Mouse (Mus musculus) intestine, postnatal 0 days (tissue): ENCODE measurements around the gene Tbx20. TPM values are rescaled to one million over a fixed set of nuclear protein-coding genes. Genes with fewer than 3 reads are reported as not detected.
A peak's percentile ranks its signal among the peaks of the same experiment; 100 is the strongest.

Experiments used
- ATAC-seq: fragments of 200-750 bp; cut with Nextera tagmentation; 2 replicates; pipeline ENCODE4 v1.8.0; 2017; ENCODE audit warnings: mild to moderate bottlenecking, moderate TSS enrichment, moderate library complexity
- H3K27ac ChIP-seq: fragments of 300-500 bp; sonication (generic); 2 replicates; pipeline ENCODE4 v1.5.1; 2014; ENCODE audit warnings: mild to moderate bottlenecking, low read depth, low read length, moderate library complexity
- H3K27me3 ChIP-seq: fragments of 300-500 bp; sonication (generic); replicated peaks from 2 replicates; pipeline ENCODE4 v1.6.1; 2014; ENCODE audit warnings: low read length, mixed read lengths; ENCODE audit not compliant: control insufficient read depth, insufficient read depth
- H3K36me3 ChIP-seq: fragments of 300-500 bp; sonication (generic); 2 replicates; pipeline ENCODE4 v1.6.1; 2014; ENCODE audit warnings: mild to moderate bottlenecking, moderate library complexity; ENCODE audit not compliant: control insufficient read depth, insufficient read depth
- H3K4me1 ChIP-seq: fragments of 300-500 bp; sonication (generic); replicated peaks from 2 replicates; pipeline ENCODE4 v1.6.1; 2014; ENCODE audit warnings: antibody characterized with exemption, low read length, mixed read lengths; ENCODE audit not compliant: control insufficient read depth, insufficient read depth
- H3K4me2 ChIP-seq: fragments of 300-500 bp; sonication (generic); replicated peaks from 2 replicates; pipeline ENCODE4 v1.6.1; 2014; ENCODE audit warnings: low read depth, mild to moderate bottlenecking, moderate library complexity
- H3K4me3 ChIP-seq: fragments of 300-500 bp; sonication (generic); 2 replicates; pipeline ENCODE4 v1.5.1; 2014; ENCODE audit warnings: low read depth, low read length
- H3K9ac ChIP-seq: fragments of 300-500 bp; sonication (generic); 2 replicates; pipeline ENCODE4 v1.6.1; 2014; ENCODE audit warnings: mild to moderate bottlenecking, low read depth, low read length
- H3K9me3 ChIP-seq: fragments of 300-500 bp; sonication (generic); 2 replicates; pipeline ENCODE4 v1.6.1; 2016; ENCODE audit warnings: mixed run types; ENCODE audit not compliant: control insufficient read depth
- CTCF ChIP-seq: sonication (generic); IDR thresholded peaks from 2 replicates; pipeline ENCODE4 v1.5.1; 2016; ENCODE audit warnings: low read depth, mild to moderate bottlenecking, control low read depth, antibody characterized with exemption, moderate library complexity
- WGBS: fragments of 180-500 bp; shearing (Covaris S2); extraction: QIAGEN DNeasy Blood & Tissue Kit; methylation state at CpG from one replicate; pipeline ENCODE4 v1.1.7; 2014; 5-methylcytosine and 5-hydroxymethylcytosine counted together
- polyA plus RNA-seq: library from polyadenylated mRNA; unstranded; fragments of >200 nt; fragmentation: Nextera tagmentation; extraction: Ambion mirVana; gene quantifications from 2 replicates; pipeline ENCODE4 v1.2.1, GENCODE M21; 2015

Gene Tbx20
- polyA plus RNA-seq: not detected in 2 replicates

DNA sequence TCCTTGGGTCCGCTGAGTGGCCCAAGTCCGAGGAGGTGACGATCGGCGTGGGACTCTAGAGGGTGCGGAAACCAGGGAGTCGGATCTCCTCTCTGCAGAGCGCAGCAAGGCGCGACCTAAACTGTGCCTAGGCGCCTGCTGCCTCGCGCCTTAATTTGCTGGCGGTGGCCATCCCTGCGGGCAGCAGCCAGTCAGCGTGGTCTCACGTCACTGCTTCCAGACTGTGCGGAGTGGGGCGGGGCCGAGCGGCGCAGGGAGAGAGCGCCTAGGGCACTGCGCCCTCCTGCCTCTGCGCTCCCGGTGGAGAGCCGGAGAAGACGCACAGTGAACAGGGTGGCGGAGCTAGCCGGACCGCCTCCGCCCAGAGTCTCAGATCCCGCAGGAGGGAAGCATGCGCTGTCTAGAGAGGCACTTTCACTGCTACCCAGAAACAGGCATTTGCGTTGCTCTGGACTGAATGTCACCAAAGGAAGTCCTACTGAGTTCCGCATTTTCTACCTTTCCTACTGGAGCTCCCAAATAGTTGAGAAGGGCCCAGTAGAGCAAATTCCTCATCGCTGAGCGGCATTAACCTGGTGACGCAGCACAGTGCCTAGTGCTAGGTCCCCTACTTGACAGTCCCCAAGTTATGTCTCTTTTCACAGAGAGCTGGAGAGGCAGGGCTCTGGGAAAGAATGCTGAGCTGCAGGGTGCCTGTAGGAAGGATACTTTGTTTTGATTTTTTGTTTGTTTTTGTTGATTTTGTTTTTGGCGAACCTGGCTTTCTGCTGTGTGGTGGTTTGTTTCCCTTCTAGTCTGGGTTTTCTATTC, at the start of gene Tbx20:
Tbx20 (minus strand) TSS at position 144 of the 810 bp plus-strand sequence.
- H3K9ac ChIP-seq: no peak within 1 kb of the TSS
- WGBS: under 1% methylated on average over 40 of the region's 40 CpGs

DNA sequence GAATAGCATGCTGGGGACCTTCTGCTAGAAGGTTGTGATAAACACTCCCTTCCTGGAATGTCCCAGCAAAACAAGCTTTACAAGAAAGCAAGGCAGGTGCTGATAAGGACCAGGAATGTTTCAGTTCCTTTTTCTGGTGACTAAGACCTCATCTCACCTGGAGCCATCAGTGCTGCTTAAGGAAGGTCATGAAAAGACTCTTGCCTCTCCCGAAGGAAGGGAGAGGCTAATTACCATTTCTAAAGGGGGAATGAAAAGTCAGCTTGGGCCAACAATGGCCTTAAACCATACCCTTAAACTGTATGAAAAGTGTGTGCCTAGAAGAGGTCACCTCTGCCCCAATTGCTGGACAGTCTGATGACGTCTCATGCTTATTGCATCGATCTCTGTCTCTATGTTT, 44.4 kb upstream of the Tbx20 start:
- no peak overlapping the region for H3K4me2 ChIP-seq
- H3K27ac ChIP-seq: no peak overlapping the region
- no peak overlapping the region for H3K9ac ChIP-seq
- TF ChIP-seq CTCF: no peak
- 73% methylated on average over 3 of the region's 3 CpGs for WGBS
- no peaks in the 10 kb centered on the region for H3K27me3 ChIP-seq
- no peak for ATAC-seq
- no peak overlapping the region for H3K4me3 ChIP-seq
- H3K36me3 ChIP-seq: no peaks in the 10 kb centered on the region
- no peaks in the 10 kb centered on the region for H3K4me1 ChIP-seq
- no peaks in the 10 kb centered on the region for H3K9me3 ChIP-seq

More for the DNA sequence above, at the start of gene Tbx20:
- Histone ChIP-seq H3K9me3 (no peaks in the 10 kb centered on the region), H3K36me3 (no peaks in the 10 kb centered on the region), H3K27me3 (peaks cover 99% of the 10 kb centered on the region), H3K27ac (no peak within 1 kb of the TSS), H3K4me2 (peak within 1 kb of the TSS; percentile 49), H3K4me3 (peak within 1 kb of the TSS; percentile 27), H3K4me1 (no peaks in the 10 kb centered on the region)
- TF ChIP-seq CTCF: no peak
- ATAC-seq: peak; percentile 48; the same call in 1 of the 2 replicates

DNA sequence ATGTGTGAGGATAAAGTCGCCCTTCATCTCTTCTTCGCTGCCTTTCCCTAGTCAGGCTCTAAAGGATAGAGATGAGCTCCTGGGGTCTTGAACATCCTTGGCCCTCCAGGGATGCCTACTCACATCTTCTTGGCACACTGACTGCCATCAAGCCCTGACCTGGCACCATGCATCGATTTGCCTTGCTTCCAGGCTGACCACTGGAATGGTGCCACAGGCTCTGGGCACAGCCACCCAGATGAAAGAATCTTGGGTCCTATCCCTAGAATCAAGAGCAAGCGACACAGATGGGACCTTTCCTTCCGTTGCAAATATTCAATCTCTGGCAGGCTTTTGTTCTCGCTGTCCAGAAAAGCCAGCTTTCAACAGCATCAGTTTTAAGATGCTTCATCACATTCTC, 38.4 kb upstream of the Tbx20 start:
- 93% methylated on average over 6 of the region's 6 CpGs for WGBS
- TF ChIP-seq CTCF: no peak

DNA sequence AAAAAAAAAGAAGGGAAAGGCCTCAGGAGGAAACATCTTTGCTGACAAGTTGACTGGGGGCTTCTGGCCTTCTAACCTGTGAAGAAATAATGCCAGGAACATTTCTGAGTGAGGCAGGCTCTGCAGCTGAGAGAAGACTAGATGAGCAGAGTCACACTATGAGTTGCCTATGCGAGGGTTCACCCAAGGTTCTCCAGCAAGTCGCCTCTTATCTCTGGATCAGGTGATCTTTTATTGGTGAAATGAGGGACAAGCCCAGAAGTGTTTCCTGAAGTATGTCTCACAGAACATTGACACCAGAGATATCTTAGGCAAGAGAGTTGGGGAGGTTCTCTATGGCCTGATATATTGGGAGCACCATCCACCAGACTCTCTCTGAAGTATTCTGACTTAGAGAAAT, 18.0 kb upstream of the Tbx20 start:
- H3K4me2 ChIP-seq: no peak overlapping the region
- no peak overlapping the region for H3K9ac ChIP-seq
- peak; percentile 92 for ATAC-seq
- H3K36me3 ChIP-seq: no peaks in the 10 kb centered on the region
- no peak overlapping the region for H3K27ac ChIP-seq
- H3K9me3 ChIP-seq: no peaks in the 10 kb centered on the region
- no peak for TF ChIP-seq CTCF
- H3K27me3 ChIP-seq: no peaks in the 10 kb centered on the region
- 44% methylated on average over 2 of the region's 2 CpGs for WGBS
- no peak overlapping the region for H3K4me3 ChIP-seq
- H3K4me1 ChIP-seq: no peaks in the 10 kb centered on the region

More for the DNA sequence above, 38.4 kb upstream of the Tbx20 start:
- Histone ChIP-seq H3K9ac (no peak overlapping the region), H3K4me2 (no peak overlapping the region), H3K36me3 (no peaks in the 10 kb centered on the region), H3K4me1 (no peaks in the 10 kb centered on the region), H3K27me3 (no peaks in the 10 kb centered on the region), H3K9me3 (no peaks in the 10 kb centered on the region), H3K27ac (no peak overlapping the region), H3K4me3 (no peak overlapping the region)
- no peak for ATAC-seq

DNA sequence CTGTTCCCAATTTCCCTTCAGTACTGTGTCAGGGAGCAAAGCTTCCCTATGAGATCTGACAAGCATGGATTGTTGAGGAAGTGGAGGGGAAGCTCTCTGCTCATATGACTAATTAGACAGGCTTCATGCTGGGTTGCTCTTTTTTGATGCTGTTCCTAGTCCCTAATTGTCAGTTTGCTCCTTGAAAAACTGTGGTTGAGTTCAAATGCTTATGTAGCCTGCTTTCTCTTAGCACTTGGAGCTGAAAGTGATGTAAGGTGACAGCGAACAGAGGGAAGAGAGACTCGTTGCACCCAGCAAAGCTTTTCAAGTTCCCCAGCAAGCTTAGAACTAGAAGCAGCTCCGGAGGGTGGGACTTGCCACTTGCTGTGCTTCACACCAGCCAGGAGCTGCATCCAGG, 15.3 kb upstream of the Tbx20 start:
- Histone ChIP-seq H3K27ac (no peak overlapping the region), H3K27me3 (no peaks in the 10 kb centered on the region), H3K4me1 (no peaks in the 10 kb centered on the region), H3K36me3 (no peaks in the 10 kb centered on the region), H3K9me3 (no peaks in the 10 kb centered on the region), H3K9ac (no peak overlapping the region), H3K4me3 (no peak overlapping the region), H3K4me2 (no peak overlapping the region)
- no peak for ATAC-seq
- 64% methylated on average over 3 of the region's 3 CpGs for WGBS
- TF ChIP-seq CTCF: no peak

DNA sequence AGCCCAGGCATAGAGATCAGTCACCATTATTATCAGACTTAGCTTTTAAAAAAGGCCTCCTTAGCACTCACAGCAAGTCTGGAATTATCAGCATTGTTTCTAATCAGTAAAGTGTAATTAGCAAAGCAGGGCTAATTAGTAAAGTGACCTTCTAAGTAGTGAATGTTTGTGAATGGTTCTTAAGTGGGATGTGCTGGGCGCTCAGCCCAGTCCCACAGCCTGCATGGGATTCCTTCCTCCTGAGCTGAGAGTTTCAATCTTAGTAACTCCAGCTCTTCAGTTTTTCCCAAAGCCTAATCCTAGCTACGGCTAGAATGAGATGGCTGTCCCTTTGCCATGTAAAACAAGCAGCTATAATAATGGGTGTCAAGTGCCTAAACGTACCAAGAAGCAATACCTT, 8.2 kb upstream of the Tbx20 start:
- H3K27me3 ChIP-seq: peaks cover 62% of the 10 kb centered on the region
- WGBS: 57% methylated on average over 3 of the region's 3 CpGs

More for the DNA sequence above, 8.2 kb upstream of the Tbx20 start:
- no peaks in the 10 kb centered on the region for H3K36me3 ChIP-seq
- TF ChIP-seq CTCF: no peak
- no peak for ATAC-seq
- no peak overlapping the region for H3K4me2 ChIP-seq
- H3K9me3 ChIP-seq: no peaks in the 10 kb centered on the region
- no peaks in the 10 kb centered on the region for H3K4me1 ChIP-seq
- no peak overlapping the region for H3K27ac ChIP-seq
- H3K9ac ChIP-seq: no peak overlapping the region
- no peak overlapping the region for H3K4me3 ChIP-seq
